Mouse (Mus musculus) forebrain, embryonic 11.5 days (tissue): Measurements from ENCODE around the gene Senp2. TPM values are rescaled to one million over a fixed set of nuclear protein-coding genes. Genes with fewer than 3 reads are reported as not detected.
"Not testable (repeated sequence)": the region's sequence is repeated elsewhere in the genome, so short reads cannot be mapped to it uniquely, and the experiment has no call there.

Source experiments
- ATAC-seq: fragments of 200-750 bp; cut with Nextera tagmentation; replicated peaks from 2 replicates; pipeline ENCODE4 v1.8.0; 2017; ENCODE audit warnings: moderate TSS enrichment; ENCODE audit not compliant: low FRiP score
- DNase-seq: peaks from one replicate; pipeline ENCODE4 v3.0.0-alpha.2; 2017; ENCODE audit warnings: low spot score
- H3K27ac ChIP-seq: fragments of 300-500 bp; sonication (generic); 2 replicates; pipeline ENCODE4 v1.5.1; 2014; ENCODE audit warnings: low read depth, low read length
- H3K27me3 ChIP-seq: fragments of 300-500 bp; sonication (generic); 2 replicates; pipeline ENCODE4 v1.6.1; 2014; ENCODE audit warnings: mild to moderate bottlenecking, low read length, mixed read lengths; ENCODE audit not compliant: control insufficient read depth, insufficient read depth
- H3K36me3 ChIP-seq: fragments of 300-500 bp; sonication (generic); 2 replicates; pipeline ENCODE4 v1.6.1; 2014; ENCODE audit warnings: mild to moderate bottlenecking, low read length, moderate library complexity, mixed read lengths; ENCODE audit not compliant: control insufficient read depth, insufficient read depth
- H3K4me1 ChIP-seq: fragments of 300-500 bp; sonication (generic); replicated peaks from 2 replicates; pipeline ENCODE4 v1.6.1; 2014; ENCODE audit warnings: low read length, mixed read lengths; ENCODE audit not compliant: control insufficient read depth, insufficient read depth
- H3K4me2 ChIP-seq: fragments of 300-500 bp; sonication (generic); 2 replicates; pipeline ENCODE4 v1.6.1; 2014; ENCODE audit warnings: low read depth, mild to moderate bottlenecking, low read length, moderate library complexity, mixed read lengths; ENCODE audit not compliant: severe bottlenecking
- H3K4me3 ChIP-seq: fragments of 300-500 bp; sonication (generic); 2 replicates; pipeline ENCODE4 v1.5.1; 2014; ENCODE audit warnings: low read depth, low read length
- H3K9ac ChIP-seq: fragments of 300-500 bp; sonication (generic); 2 replicates; pipeline ENCODE4 v1.6.1; 2014; ENCODE audit warnings: low read length
- H3K9me3 ChIP-seq: fragments of 300-500 bp; sonication (generic); 2 replicates; pipeline ENCODE4 v1.6.1; 2016; ENCODE audit warnings: low read length, mixed read lengths; ENCODE audit not compliant: control insufficient read depth
- WGBS: fragments of 180-500 bp; shearing (Covaris S2); extraction: QIAGEN DNeasy Blood & Tissue Kit; methylation state at CpG from one replicate; pipeline ENCODE4 v1.1.7; 2014; 5-methylcytosine and 5-hydroxymethylcytosine counted together
- polyA plus RNA-seq: library from polyadenylated mRNA; unstranded; fragments of >200 nt; fragmentation: Nextera tagmentation; extraction: Ambion mirVana; gene quantifications from 2 replicates; pipeline ENCODE4 v1.2.1, GENCODE M21; 2014

Senp2 gene
- polyA plus RNA-seq, 1 experiment from 2014 or later, result 75.7 TPM

DNA sequence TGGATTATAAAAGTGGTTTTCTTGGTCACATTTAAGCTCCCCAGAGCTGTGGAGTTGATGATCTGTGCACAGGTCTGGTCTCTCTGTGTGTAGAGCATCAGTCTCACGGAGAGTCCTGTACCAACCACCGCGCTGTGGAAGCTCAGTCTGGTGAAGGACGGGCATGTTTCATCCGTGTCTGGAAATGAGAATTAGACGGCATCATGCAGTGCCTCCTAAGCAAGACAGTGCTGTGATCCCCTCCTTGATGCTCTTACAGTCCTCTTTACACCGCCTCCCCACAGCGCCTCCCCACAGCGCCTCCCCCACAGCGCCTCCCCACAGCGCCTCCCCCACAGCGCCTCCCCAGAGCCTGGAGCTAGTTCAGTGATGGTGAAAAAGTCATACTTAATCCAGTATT, 25.2 kb upstream of the Senp2 start:
- Histone ChIP-seq H3K4me3 (no peak overlapping the region), H3K9ac (no peak overlapping the region), H3K27me3 (no peaks in the 10 kb centered on the region), H3K4me2 (no peak overlapping the region), H3K36me3 (no peaks in the 10 kb centered on the region), H3K4me1 (no peaks in the 10 kb centered on the region), H3K9me3 (no peaks in the 10 kb centered on the region), H3K27ac (no peak overlapping the region)
- no peak for DNase-seq
- ATAC-seq, result no peak
- 89% methylated on average over 12 of the region's 12 CpGs for WGBS

DNA sequence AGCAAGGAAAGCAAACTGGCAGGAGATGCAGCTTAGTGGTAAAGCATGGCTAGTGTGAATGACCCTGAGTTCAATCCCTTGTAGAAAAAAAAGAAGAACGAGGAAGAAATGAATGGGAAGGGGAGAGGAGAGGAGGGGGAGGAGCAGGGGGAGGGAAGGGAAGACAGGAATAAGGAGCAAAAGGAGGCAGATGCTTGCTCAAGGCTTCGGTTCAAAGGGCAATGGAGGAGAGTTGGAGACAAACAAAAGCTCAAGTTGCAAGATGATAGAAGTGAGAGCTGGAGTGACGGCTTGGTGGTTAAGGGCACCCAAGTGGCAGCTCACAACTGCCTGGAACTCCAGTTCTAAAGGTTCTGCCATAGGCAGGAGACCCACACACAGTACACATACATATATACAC, 23.1 kb upstream of the Senp2 start:
- 49% methylated on average over 3 of the region's 3 CpGs for WGBS
- no peaks in the 10 kb centered on the region for H3K36me3 ChIP-seq
- no peak for ATAC-seq
- no peak for DNase-seq
- H3K27me3 ChIP-seq, result no peaks in the 10 kb centered on the region
- no peak overlapping the region for H3K4me3 ChIP-seq
- no peaks in the 10 kb centered on the region for H3K4me1 ChIP-seq
- no peak overlapping the region for H3K9ac ChIP-seq
- no peaks in the 10 kb centered on the region for H3K9me3 ChIP-seq
- H3K4me2 ChIP-seq, result no peak overlapping the region
- H3K27ac ChIP-seq, result no peak overlapping the region

DNA sequence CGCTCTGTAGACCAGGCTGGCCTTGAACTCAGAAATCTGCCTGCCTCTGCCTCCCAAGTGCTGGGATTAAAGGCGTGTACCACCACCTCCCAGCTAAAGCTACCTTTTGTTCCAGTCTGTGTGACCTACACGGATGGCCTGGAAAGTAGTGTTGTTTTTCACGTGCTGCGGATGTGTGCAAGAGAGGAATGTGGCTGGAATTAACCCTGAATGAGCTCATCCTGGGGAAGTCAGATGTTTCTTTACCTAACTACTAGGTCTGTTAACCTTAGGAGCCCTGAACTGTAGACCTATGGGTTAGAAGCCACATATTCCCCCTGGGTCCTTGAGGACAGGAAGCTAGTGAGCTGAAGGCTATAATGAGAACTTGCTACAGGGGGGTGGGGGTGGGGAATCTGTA, 21.3 kb upstream of the Senp2 start:
- no peaks in the 10 kb centered on the region for H3K27me3 ChIP-seq
- H3K4me2 ChIP-seq, result no peak overlapping the region
- 68% methylated on average over 5 of the region's 5 CpGs for WGBS
- no peaks in the 10 kb centered on the region for H3K36me3 ChIP-seq
- H3K4me1 ChIP-seq, result no peaks in the 10 kb centered on the region
- H3K4me3 ChIP-seq, result no peak overlapping the region
- H3K9ac ChIP-seq, result no peak overlapping the region
- no peak overlapping the region for H3K27ac ChIP-seq
- no peaks in the 10 kb centered on the region for H3K9me3 ChIP-seq
- ATAC-seq, result no peak
- no peak for DNase-seq

DNA sequence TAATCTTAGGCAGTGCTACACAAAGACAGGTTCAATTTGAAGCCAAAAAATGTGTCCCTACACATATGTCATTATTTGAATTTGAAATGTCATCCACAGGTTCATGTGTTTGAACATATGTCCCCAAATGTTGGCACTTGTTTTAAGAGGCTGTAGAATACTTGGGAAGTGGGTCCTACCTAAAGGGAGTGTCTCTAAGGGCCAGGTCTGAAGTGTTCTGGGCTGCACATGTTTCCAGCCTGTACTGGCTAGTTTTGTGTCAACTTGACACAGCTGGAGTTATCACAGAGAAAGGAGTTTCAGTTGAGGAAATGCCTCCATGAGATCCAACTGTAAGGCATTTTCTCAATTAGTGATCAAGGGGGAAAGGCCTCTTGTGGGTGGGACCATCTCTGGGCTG, 18.4 kb upstream of the Senp2 start:
- DNase-seq, H3K27ac ChIP-seq, H3K4me1 ChIP-seq, H3K4me2 ChIP-seq, H3K4me3 ChIP-seq, H3K27me3 ChIP-seq, H3K9me3 ChIP-seq, H3K36me3 ChIP-seq, H3K9ac ChIP-seq, ATAC-seq: not testable (repeated sequence)

DNA sequence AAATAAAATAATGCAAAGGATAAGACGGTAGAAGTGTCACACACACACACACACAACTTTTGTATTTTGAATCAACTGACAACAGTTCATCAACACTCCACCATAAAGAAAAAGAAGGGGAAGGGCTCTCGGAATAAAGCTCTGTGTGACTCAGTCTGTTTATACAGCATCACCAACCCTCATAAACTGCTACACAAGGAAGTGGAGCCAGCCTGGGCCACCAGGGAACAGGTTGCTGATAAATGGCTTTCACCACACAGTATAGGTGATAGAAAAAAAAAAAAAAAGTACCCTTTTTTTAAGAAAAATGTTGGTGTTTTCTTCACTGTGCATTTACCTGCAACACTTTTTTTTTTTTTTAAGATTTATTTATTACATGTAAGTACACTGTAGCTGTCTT, 17.5 kb upstream of the Senp2 start:
- H3K4me1 ChIP-seq, result peaks cover 5% of the 10 kb centered on the region; the same call in 1 of the 2 replicates
- H3K27me3 ChIP-seq, result no peaks in the 10 kb centered on the region
- ATAC-seq (no peak), DNase-seq (no peak)
- no peak overlapping the region for H3K4me3 ChIP-seq
- WGBS, result 89% methylated on average over 2 of the region's 2 CpGs
- no peaks in the 10 kb centered on the region for H3K36me3 ChIP-seq
- H3K9ac ChIP-seq, result no peak overlapping the region
- no peak overlapping the region for H3K4me2 ChIP-seq
- H3K9me3 ChIP-seq, result no peaks in the 10 kb centered on the region
- no peak overlapping the region for H3K27ac ChIP-seq

DNA sequence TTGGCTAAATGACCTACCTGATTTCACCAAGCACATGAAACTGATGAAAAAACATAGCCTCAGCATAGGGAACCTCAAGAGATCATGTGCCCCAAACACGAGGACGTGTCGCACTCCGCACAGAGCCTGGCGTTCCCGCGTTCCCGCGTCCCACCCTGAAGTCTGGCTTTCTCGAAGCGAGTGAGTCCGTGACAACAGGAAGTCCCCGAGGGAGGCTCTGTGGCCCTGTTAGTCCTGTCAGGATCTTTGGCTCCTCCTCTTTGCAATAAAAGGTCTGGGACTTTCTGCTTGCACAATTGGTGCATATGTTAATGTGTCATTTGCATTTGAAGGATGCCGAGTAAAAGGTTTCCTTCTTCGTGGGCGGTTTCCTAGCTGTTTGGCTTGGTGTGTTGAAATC, 14.0 kb upstream of the Senp2 start, which contains the start of gene Liph:
Liph (minus strand) TSS at position 360 of the 400 bp plus-strand sequence.
- no peaks in the 10 kb centered on the region for H3K36me3 ChIP-seq
- peak; percentile 57 for DNase-seq
- ATAC-seq, result 0 out of 2 replicates have a peak, but pooled peaks have one; percentile 39
- H3K4me3 ChIP-seq, result no peak within 1 kb of the TSS
- 17% methylated on average over 16 of the region's 16 CpGs for WGBS
- peaks cover 5% of the 10 kb centered on the region; the same call in 1 of the 2 replicates for H3K4me1 ChIP-seq
- H3K4me2 ChIP-seq, result peak within 1 kb of the TSS; percentile 46
- H3K9me3 ChIP-seq, result no peaks in the 10 kb centered on the region
- no peak within 1 kb of the TSS for H3K9ac ChIP-seq
- no peak within 1 kb of the TSS for H3K27ac ChIP-seq
- peaks cover 2% of the 10 kb centered on the region; the same call in 1 of the 2 replicates for H3K27me3 ChIP-seq

DNA sequence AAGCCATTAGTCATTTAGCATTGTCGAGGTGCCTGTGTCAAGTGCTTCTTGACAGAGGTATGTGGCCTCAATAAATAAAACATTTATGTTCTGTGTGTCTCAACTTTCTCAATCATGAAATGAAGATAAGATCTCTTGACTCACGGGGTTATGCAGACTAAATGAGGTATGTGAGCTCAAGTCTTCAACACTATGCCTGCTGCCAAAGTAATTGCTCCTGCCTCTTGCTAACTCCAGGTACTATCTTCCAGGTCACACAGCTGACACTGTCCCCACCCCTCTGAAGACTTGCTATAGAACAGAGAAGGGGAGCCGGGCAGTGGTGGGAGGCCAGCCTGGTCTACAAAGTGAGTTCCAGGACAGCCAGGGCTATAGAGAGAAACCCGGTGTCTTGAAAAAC, 12.9 kb upstream of the Senp2 start:
- no peak for ATAC-seq
- peaks cover 2% of the 10 kb centered on the region; the same call in 1 of the 2 replicates for H3K27me3 ChIP-seq
- 71% methylated on average over 4 of the region's 4 CpGs for WGBS
- peaks cover 5% of the 10 kb centered on the region; the same call in 1 of the 2 replicates for H3K4me1 ChIP-seq
- no peak overlapping the region for H3K27ac ChIP-seq
- H3K9me3 ChIP-seq, result no peaks in the 10 kb centered on the region
- no peaks in the 10 kb centered on the region for H3K36me3 ChIP-seq
- H3K4me2 ChIP-seq, result no peak overlapping the region
- no peak overlapping the region for H3K4me3 ChIP-seq
- no peak overlapping the region for H3K9ac ChIP-seq
- DNase-seq, result no peak

DNA sequence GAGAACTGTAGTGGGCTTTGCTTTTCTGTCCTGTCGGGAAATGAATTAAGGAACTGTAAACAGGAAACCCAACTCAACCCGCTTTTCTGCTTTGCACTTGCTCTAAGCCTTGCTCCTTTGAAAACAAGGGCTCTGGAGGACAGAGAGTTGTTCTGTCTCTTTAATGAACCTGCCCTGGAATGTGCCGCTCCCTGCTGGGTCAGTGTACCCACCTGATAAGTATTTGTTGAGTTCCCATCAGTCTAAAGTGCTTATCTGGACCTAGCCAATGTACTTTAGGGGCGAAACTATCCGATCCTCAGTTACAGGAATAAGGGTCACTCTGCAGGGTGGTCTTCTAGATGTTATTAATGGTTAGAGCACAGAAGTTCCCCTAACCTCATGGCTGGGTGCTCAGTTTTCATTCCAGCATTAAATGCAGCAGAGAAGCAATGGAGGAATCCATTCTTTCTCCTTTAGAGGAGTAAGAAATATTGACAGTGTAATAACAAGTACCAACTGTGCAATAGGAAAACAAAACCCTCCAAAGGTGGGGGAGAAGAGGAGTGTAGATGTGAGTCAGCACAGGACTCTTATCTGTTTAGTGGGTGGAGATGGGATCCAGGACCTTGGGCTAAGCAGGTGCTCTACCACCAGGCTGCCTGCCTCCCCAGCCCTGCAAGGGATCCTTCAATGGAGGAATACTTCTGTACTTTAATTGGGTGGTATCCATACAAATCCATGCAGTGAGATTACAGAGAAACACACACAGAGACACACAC, 12.2 kb upstream of the Senp2 start:
- Histone ChIP-seq H3K4me2 (no peak overlapping the region), H3K27me3 (peaks cover 2% of the 10 kb centered on the region; the same call in 1 of the 2 replicates), H3K4me3 (no peak overlapping the region), H3K9me3 (no peaks in the 10 kb centered on the region), H3K36me3 (no peaks in the 10 kb centered on the region), H3K9ac (no peak overlapping the region), H3K4me1 (peaks cover 5% of the 10 kb centered on the region; the same call in 1 of the 2 replicates), H3K27ac (no peak overlapping the region)
- WGBS, result 63% methylated on average over 5 of the region's 5 CpGs
- ATAC-seq (no peak), DNase-seq (no peak)

DNA sequence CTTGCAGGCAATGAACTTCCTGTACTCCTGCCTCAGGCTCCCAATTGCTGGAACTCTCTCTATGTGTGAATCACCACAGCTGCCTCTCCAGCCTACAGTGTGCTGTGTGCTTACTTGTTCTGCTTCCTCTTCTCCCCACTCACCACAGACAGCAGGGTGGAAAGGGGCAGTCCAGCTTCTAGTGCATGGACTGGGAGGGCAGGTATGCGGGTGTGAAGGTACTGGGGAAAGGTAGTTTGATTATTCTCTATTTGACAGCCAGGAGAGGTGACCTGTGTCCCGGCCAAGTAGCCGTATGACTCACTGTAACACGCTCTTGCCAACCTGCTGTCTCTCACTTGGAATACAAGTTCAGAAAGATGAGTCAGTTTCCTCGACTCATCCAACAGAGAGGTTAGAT, 11.2 kb upstream of the Senp2 start:
- DNase-seq (no peak), ATAC-seq (no peak)
- peaks cover 5% of the 10 kb centered on the region; the same call in 1 of the 2 replicates for H3K4me1 ChIP-seq
- no peak overlapping the region for H3K4me3 ChIP-seq
- H3K9me3 ChIP-seq, result no peaks in the 10 kb centered on the region
- peaks cover 2% of the 10 kb centered on the region; the same call in 1 of the 2 replicates for H3K27me3 ChIP-seq
- H3K27ac ChIP-seq, result no peak overlapping the region
- H3K36me3 ChIP-seq, result no peaks in the 10 kb centered on the region
- 83% methylated on average over 5 of the region's 5 CpGs for WGBS
- no peak overlapping the region for H3K4me2 ChIP-seq
- no peak overlapping the region for H3K9ac ChIP-seq
